Mouse (Mus musculus): Measurements from ENCODE around the gene Arhgap22. TPM values are rescaled to one million over a fixed set of nuclear protein-coding genes. Genes with fewer than 3 reads are reported as not detected.

The Arhgap22 gene
- total RNA-seq, 2 experiments from 2014 or later = 7.5 to 8.4 TPM

DNA sequence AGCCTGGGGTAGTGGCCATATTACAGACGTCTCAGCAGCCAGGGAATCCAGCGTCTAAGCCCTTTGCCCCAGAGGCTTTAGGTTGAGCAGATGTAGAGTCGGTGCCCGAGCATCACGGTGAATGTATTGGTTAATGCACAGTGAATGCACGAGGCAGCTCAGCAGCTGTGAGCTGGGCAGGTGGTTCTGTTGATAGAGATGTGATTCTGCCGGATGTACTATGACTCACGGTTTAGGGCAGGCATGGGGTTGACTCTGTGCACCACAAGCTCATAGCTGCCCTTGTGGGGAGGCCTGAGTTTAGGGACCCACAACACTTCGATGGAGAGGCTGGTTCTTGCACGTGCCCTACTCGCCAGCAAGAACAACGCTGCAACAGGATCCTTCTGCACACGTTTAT is 51.0 kb downstream of the Arhgap22 start:
- no peak for DNase-seq (ENCODE audit: extremely low spot score in 1 of 2, low spot score in 1 of 2)

DNA sequence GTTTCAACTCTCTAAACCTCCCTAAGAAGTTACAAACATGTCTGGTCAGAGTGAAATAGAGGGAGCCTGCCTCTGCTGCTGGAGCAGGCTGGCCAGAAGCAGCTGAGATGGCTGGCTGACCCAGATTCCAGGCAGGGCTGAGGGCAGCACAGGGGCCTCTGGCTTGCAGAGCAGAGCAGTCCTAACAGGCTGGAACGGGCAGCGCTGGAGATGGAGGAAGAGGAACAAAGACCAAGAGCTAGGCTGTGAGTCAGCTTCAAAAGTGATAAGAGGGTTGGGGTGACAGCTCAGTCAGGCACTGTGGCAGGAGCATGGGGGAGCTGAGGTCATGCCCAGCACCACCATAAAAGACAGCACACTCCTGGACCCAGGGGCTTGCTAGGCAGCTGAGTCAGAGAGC is 62.4 kb downstream of the Arhgap22 start:
- DNase-seq (ENCODE audit: extremely low spot score in 1 of 2, low spot score in 1 of 2) = no peak

DNA sequence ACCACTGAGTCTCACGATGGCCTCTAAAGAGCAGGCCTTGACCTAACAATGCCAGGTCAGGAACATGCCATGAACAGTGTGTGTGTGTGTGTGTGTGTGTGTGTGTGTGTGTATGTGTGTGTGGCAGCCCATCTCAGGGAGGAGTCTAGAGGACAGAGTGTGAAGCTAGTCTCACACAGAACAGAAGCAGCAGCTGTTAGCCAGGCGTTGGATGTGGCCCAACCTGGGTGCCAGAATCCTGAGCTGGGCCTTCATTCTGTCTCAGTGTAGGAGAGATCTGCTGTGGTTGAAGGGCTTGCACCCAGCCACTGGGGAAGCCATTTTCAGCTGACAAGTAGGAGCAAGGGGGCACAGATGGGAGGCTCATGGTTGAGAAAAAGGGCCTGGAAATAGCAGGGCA is 64.5 kb downstream of the Arhgap22 start:
- no peak for DNase-seq (ENCODE audit: extremely low spot score in 1 of 2, low spot score in 1 of 2)

DNA sequence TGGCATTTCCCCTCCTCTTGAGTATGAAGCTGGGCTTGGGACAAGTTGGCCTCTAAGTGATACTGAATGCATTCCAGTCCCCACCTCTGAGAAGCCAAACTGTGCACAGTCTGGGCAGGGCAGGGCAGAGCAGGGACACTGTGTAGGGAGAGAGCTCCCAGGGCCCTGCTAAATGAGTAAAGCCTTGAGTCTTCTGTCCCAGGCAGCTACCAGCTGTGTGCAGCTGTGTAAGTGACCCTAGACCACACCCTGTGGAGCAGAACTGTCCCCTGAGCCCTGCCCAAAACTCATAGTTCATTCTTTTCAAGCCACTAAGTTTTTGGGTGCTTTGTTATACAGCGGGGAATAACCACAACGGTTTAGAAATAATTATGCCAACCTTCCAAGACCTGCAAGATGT is 67.1 kb downstream of the Arhgap22 start:
- no peak for DNase-seq (ENCODE audit: extremely low spot score in 1 of 2, low spot score in 1 of 2)

DNA sequence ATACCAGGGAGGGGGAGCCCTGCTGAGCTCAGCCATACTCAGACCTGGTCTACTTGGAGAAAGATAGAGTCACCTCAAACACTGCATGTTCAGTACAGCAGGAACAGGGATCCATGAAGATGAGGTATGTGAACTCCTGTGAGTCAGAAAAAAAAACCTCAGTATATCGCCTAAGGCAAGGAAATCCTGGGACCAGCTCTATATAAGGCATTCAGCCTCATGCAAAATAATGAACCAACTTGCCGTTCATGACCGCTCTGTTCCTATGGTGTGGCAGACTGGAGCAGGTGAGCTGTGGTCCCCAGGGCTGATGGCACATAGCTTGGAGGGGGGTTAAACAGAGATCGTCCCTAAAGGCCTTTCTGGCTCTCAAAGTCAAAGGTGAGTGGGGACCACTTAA is 68.6 kb downstream of the Arhgap22 start:
- DNase-seq (ENCODE audit: extremely low spot score in 1 of 2, low spot score in 1 of 2) = no peak

DNA sequence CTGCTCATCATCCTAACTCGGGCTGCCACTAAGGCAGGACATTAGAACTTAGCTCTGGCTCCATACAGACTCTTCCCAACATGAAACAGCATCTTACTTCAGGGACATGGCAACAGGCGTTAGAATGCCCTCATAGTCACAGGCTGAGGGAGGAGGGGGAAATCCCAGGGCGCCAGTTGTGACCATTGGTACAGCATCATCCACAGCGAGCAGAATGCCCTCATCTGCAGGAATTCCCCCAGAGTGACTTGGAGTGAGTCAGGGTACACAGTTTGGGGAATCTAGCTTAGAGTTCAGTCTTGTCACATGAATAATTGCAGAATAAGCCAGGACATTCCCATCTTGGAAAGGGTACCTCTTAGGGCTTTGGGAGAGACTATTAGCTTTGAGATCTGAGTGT is 74.1 kb downstream of the Arhgap22 start:
- DNase-seq (ENCODE audit: extremely low spot score in 1 of 2, low spot score in 1 of 2) = no peak

DNA sequence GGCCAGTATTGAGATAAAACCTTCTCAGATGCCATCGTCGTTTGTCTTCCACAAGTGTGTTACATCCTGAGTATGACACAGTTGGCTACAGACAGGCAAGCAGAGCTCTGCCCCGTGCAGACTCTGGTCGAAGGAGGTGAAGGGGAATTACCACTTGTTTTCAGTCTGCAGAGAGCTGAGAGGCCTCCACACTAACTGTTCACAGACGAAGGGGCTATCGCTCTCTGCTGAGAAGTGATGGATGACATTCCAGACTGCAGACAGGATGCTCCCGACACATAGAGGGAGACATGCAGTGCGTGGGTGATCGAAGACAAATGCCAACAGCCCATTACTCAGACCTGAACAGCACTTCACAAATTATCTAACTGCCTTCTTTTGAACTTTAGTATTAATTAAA is 76.2 kb downstream of the Arhgap22 start:
- DNase-seq (ENCODE audit: extremely low spot score in 1 of 2, low spot score in 1 of 2) = no peak

DNA sequence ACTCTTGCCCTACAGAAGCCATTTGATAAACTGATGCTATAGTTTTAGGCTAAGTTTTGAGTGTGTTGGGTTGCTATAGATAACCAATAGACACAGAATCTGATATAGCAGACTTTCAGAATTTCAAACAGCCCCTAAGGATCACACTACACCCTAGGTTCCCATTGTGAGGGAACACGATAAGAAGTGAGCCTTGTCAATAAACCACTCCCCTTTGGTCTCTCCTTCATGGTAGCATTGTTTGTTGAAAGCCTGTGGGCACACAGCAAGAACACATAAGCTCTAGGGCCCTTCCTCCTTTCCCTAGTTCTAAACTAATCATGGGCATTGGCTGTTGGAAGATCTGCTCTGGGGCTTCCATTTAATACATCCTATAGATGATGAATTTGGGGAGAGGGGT is 80.7 kb downstream of the Arhgap22 start:
- DNase-seq (ENCODE audit: extremely low spot score in 1 of 2, low spot score in 1 of 2) = no peak

DNA sequence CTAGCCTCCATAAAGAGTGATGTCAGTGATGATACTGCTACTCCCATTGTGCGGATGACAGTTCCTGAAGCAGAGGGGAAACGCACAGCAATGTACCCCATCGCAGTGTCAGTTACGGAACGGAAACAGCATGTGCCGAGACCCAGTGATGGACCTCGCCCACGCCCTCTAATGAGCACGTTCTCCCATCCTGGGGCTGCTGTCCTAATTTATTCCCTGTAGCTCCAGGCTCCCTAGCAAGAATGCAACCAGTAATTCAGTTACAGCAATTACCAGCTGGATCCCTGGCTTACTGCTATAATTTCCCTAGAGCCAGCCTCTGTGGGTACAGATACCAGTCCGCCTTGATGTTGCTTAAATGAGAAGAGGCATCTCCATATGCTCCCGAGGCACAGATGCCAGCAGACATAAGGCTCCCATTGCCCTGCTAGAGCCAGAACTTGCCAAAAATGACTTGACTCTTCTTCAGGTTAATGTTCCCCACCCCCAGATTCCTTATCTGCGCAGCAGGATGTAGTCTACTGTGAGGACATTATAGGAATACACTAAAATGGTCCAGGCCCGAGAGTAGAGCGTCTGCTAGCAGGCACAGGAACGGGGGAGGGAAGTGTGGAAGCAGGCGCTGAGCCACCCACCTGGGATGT is 83.0 kb downstream of the Arhgap22 start:
- peak; percentile 36 to 38 for DNase-seq (ENCODE audit: extremely low spot score in 1 of 2, low spot score in 1 of 2)

DNA sequence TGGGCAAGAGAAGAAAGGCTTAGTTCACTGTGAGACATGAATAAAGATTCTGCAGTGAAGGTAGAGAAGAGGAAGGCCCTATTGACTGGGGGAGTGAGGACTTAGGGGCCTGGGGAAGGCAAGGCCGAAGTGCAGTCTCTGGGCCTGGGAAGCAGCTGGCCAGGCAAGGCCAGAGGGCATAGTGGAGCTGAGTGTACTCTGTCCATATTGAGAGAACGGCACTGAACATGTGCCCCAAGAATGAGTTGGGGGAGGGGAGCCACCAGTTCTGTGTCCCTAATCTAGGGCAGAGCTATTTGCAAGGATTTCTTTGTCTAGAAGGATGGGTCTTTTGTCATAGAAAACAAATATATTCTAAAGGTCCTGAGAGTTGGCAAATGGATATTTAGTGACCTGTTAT is 86.8 kb downstream of the Arhgap22 start:
- DNase-seq (ENCODE audit: extremely low spot score in 1 of 2, low spot score in 1 of 2) = no peak

DNA sequence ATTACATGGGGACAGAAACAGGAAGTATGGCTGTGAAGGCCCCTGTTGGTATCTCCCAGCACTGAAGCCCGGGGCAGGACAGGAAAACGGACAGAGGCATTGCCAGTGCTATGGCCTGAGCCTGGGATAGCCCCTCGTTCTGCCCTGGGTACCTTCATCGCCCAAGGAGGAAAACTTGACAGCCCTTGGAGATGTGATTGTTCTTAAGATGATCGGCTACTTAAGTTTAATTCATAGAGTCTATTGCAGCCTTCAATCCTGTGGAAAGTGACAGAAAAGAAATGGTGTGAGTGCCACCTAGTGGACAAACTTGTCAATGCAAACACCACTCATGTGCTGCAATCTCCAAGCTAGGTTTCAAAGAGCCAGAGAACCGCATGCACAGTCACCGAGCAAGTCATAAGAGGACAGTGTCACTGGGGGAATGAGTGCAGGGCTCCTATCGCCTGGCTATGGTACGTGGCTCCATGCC is 89.6 kb downstream of the Arhgap22 start:
- DNase-seq (ENCODE audit: extremely low spot score in 1 of 2, low spot score in 1 of 2) = peak; percentile 64 to 90

DNA sequence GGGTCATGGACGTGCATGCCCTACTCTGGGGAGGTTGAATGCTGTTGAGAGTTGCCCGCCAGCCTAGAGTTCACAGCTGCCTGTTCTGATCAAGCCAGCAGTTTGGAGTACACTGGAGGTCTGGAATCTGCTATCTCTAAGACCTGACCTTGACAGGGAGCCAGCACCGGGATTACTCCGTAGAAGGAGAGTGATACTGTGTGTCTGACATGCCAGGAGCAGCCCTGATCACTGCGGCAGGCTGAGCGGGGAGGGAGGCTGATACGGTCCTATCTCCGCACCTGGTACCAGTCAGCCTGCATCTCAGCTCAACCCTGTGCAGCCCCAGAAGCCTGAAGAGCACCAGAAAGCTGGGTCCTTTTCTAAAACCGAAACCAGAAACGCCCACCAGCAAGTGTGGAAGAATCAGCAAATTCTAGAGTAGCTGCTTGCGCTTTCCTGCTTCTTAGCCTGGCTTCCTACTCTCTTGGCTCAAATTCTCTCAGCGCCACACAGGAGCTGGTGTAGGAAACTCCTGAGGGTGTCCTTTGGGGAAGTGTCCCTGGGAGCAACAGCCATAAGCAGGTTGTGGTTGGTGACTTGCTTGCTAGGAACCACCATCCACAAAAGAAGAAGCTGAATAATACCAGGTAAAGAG is 91.9 kb downstream of the Arhgap22 start:
- no peak for DNase-seq (ENCODE audit: extremely low spot score in 1 of 2, low spot score in 1 of 2)

DNA sequence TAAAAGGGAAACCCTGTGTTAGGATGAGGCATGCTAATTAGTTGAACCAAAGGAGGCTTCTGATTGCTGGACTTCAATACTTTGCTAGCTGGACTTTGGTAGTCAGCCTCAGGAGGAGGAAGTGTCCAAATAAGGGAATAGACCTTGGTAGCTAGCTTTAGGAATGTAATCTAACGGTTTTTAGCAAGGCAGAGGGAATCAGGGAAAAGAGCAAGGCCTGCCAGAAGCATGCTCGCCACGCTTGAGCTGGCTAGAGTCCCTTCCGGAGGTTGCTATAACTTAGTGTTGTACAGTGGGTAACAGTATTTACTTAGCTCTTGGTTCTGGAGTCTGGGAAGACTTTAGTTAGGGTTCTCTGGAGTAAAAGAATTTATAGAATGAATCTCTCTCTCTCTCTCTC is 96.9 kb downstream of the Arhgap22 start:
- DNase-seq (ENCODE audit: extremely low spot score in 1 of 2, low spot score in 1 of 2) = no peak

DNA sequence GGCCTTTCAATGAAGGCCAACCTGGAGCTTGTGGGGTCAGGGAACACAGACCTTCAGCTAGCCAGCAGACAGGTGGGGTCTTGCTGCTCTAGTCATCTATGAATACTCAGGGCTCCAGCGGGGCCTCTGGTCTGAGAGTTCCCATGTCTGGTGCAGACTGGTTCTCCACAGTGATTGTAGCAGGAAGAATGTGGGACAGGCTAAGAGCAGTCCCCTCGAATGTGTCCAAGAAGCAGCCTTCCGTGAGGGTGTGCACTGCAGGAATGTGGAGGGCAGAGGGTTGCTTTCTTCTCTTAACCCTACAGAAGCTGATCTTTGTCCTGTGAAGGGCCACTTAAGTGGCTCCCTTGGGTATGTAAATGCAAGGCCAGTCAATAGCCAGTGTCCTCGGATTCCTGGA is 98.5 kb downstream of the Arhgap22 start:
- no peak for DNase-seq (ENCODE audit: extremely low spot score in 1 of 2, low spot score in 1 of 2)

DNA sequence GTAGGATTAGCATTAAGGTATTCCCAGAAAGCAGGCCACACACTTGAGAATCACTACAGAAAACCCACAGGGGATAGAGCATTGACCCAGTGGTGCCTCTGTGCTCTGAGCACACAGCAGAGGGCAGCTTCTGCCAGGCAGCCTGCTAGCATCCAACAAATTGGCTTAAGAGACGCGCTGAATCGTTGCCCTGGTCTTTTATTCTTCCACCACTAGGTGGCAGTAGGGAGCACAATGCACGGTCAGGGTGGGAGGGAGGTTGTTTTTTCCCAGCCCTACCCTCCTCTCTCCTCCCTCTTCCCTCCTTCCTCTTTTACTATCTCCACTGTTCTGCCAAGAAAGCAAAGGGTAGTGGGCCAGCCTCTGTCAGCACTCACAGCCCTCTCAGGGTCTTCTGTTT is 99.8 kb downstream of the Arhgap22 start:
- peak; percentile 50 to 67 for DNase-seq (ENCODE audit: extremely low spot score in 1 of 2, low spot score in 1 of 2)

DNA sequence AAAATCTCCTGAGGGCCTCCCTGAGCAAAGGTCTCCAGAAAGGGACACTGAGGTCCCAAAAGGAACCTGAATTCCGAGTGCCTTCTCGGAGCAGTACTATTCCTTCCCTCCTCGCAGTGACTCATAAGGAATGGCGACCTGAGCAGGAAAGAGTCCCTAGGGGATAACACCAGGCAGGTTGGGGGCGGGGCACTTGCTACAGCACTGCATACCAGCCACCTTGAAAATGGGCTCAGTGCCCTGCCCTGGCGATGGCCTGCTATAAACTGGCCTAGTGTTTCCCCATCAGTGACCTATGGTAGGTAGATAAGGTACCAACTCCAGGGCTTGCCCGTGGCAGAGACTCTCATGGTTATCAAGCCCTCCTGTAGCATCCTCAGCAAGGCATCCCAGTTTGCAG is 100.3 kb downstream of the Arhgap22 start:
- no peak for DNase-seq (ENCODE audit: extremely low spot score in 1 of 2, low spot score in 1 of 2)

DNA sequence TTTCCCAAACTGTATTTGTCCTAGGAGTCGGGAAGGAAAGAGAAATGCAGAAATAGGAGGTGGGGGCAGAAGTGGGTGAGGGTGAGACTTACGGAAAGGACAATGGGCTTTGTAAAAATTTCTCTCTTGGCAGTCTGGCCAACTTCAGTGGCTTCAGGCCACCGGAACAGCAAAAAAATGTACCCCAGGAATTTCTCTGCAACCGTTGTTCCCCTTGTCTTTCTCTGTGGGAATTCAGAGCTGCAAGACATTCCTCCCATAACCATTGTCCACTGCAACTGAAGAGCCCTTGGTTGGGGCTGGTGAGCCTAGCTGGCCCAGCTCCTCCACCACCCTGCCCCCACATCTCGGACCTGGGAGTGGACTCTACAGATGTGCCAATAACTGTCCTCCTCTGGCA is 101.3 kb downstream of the Arhgap22 start:
- DNase-seq (ENCODE audit: extremely low spot score in 1 of 2, low spot score in 1 of 2) = no peak

DNA sequence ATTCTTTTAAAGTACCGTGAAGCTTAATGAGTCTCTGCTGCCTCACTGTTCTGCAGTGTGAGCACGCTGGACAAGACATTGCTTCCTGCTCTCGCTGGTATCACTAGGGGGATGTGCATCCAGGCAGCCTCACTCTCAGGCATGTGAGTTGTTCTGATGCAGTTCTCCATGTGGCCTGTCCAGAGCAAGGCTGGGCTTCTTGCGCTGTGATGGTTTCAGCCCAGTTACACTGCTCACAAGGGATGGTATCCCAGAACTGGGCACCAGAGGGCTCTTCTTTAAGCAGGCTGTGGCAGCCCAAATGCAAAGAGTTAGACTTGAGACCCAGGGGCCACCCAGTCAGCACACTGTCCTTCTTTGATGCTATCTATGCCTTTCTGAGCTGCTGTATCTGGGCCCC is 101.9 kb downstream of the Arhgap22 start:
- no peak for DNase-seq (ENCODE audit: extremely low spot score in 1 of 2, low spot score in 1 of 2)

DNA sequence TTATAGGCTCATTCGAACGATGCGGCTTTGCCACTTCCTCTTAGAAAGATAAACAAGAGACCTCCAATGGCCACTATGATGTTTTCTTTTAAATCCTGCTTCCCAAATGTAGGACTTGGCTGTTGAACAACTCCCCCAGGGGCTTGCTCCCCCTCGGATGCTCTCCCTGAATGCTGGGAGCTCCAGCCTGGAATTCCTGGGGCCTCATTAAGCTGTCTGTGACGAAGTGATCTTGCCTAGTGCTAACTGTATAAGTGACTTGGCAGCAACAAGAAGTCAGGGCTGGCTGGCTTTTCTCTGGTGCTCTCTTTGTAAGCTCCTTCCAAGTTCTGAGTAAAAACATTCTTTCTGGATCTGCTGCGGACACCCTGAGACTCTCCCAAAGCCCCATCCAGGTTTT is 104.1 kb downstream of the Arhgap22 start:
- no peak for DNase-seq (ENCODE audit: extremely low spot score in 1 of 2, low spot score in 1 of 2)

DNA sequence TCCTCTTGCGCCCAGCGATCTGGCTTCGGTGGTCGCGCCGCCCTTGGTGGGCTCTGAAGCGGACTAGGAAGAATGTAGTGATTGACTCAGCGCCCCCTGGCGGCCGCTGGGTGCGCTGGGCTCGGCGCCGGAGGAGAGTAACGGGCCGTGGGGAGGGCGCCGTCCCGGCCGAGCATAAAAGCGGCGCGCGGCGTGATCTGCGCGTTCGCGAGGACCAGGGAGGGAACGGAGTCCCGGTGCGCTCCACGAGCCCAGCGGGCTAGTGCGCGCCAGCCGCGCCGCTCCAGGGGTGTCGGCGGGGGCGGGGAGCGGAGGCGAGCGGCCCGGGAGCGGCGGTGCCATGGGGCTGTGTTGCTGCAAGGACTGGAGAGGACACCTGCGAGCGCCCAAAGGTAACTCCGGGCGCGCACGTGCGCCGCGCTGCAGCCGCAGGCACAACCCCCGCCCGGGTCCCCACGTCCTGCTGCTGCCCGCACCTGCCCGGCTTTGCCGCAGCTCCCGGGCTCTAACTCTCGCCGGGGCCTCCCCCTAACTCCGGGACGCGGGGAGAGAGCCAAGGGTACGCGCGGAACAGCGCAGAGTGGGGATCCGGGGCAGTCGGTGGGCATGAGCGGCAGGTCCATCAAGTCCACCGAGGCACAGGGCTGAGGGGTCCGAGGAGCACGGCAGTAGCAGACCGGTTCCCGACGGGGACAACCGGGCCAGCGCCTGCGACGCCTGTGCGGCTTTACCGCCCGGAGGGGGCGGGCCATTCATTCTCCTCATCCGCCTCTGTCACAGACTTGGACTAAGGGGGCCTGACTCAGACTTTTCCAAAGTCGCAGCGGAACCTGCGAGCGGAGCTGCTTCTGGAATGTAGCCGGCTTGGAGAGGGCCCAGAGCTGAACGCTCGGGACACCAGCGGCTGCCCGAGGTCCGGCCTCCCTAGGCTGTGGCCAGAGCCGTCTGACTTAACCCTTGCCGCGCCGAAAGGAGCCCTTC is 106.0 kb downstream of the Arhgap22 start:
- DNase-seq (ENCODE audit: extremely low spot score in 1 of 2, low spot score in 1 of 2) = peak; percentile 60 to 80

DNA sequence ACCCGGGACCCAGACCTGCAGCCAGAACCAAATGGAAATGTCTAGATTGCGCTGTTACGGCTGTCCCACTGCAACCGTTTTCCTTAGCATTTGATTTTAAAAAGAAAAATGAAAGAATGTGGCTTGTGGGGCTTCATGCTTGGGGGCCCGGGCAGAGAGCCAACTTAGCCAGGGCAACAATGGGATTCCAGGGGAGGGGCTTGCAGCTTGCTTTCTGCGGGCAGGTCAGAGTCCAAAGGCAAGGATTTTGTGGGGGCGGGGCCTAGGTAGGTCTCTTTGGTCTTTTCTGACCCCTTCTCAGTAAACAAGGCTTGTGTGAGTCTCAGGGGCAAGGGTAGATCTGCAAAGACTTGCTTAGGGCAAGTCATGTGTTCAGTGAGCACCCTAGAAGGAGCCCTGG is 107.0 kb downstream of the Arhgap22 start:
- DNase-seq (ENCODE audit: extremely low spot score in 1 of 2, low spot score in 1 of 2) = no peak

All from layer of hippocampus, postnatal 25 days (tissue).